Mouse (Mus musculus) embryonic facial prominence, embryonic 15.5 days (tissue): Measurements from ENCODE around the gene Ube4a. TPM values are rescaled to one million over a fixed set of nuclear protein-coding genes. Genes with fewer than 3 reads are reported as not detected.

ENCODE experiments used
- ATAC-seq: fragments of 200-750 bp; cut with Nextera tagmentation; 2 replicates; pipeline ENCODE4 v1.8.0; 2017; ENCODE audit warnings: low read depth, moderate TSS enrichment; ENCODE audit not compliant: insufficient number of reproducible peaks, low FRiP score, low TSS enrichment
- H3K27ac ChIP-seq: fragments of 300-500 bp; sonication (generic); replicated peaks from 2 replicates; pipeline ENCODE4 v1.5.1; 2015; ENCODE audit warnings: mild to moderate bottlenecking, inconsistent platforms
- H3K27me3 ChIP-seq: fragments of 300-500 bp; sonication (generic); 2 replicates; pipeline ENCODE4 v1.6.1; 2015; ENCODE audit warnings: inconsistent platforms
- H3K36me3 ChIP-seq: fragments of 300-500 bp; sonication (generic); 2 replicates; pipeline ENCODE4 v1.6.1; 2015; ENCODE audit warnings: mild to moderate bottlenecking, inconsistent platforms
- H3K4me1 ChIP-seq: fragments of 300-500 bp; sonication (generic); 2 replicates; pipeline ENCODE4 v1.6.1; 2015; ENCODE audit warnings: inconsistent platforms
- H3K4me2 ChIP-seq: fragments of 300-500 bp; sonication (generic); replicated peaks from 2 replicates; pipeline ENCODE4 v1.6.1; 2015; ENCODE audit warnings: mild to moderate bottlenecking, inconsistent platforms
- H3K4me3 ChIP-seq: fragments of 300-500 bp; sonication (generic); replicated peaks from 2 replicates; pipeline ENCODE4 v1.5.1; 2015; ENCODE audit warnings: mild to moderate bottlenecking, inconsistent platforms
- H3K9ac ChIP-seq: fragments of 300-500 bp; sonication (generic); 2 replicates; pipeline ENCODE4 v1.6.1; 2015; ENCODE audit warnings: inconsistent platforms
- H3K9me3 ChIP-seq: fragments of 300-500 bp; sonication (generic); replicated peaks from 2 replicates; pipeline ENCODE4 v1.6.1; 2016; ENCODE audit warnings: inconsistent platforms
- WGBS: fragments of 180-500 bp; shearing (Covaris S2); methylation state at CpG from one replicate; pipeline ENCODE4 v1.1.7; 2015; 5-methylcytosine and 5-hydroxymethylcytosine counted together
- polyA plus RNA-seq: library from polyadenylated mRNA; unstranded; fragments of >200 nt; fragmentation: Nextera tagmentation; extraction: Ambion mirVana; gene quantifications from 2 replicates; pipeline ENCODE4 v1.2.1, GENCODE M21; 2015

Ube4a gene
- polyA plus RNA-seq, 1 experiment from 2014 or later: 23.6 TPM

DNA sequence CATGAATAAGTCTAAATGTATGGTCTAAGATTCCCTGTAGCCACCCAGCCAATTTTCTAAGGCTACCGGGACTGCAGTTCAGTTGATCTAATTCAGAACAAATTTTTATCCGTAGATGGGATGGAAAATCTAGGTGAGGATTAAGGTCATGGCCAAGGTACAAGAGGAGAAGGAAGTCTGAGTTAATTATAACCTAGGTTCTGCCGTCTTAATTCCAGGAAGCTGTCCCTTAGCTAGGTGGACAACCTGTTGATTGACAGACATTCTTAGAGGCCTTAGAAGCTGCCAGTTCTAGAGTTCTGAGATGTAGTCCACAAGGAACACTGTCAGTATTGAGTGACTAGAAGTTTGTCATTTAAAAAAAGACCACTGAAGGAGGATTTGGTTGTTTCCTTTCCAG is 65.7 kb downstream of the Ube4a start:
- WGBS: 58% methylated on average over 3 of the region's 3 CpGs
- H3K27ac ChIP-seq: no peak overlapping the region
- no peak overlapping the region for H3K9ac ChIP-seq
- H3K4me3 ChIP-seq: no peak overlapping the region
- no peak overlapping the region for H3K4me2 ChIP-seq
- H3K27me3 ChIP-seq: no peaks in the 10 kb centered on the region
- no peaks in the 10 kb centered on the region for H3K36me3 ChIP-seq
- ATAC-seq: no peak
- H3K4me1 ChIP-seq: no peaks in the 10 kb centered on the region
- no peaks in the 10 kb centered on the region for H3K9me3 ChIP-seq

- no peaks in the 10 kb centered on the region for H3K9me3 ChIP-seq
- no peaks in the 10 kb centered on the region for H3K36me3 ChIP-seq
- no peak overlapping the region for H3K4me3 ChIP-seq
- WGBS: 55% methylated on average over 4 of the region's 4 CpGs
- no peak for ATAC-seq
- H3K27me3 ChIP-seq: no peaks in the 10 kb centered on the region
- H3K27ac ChIP-seq: no peak overlapping the region
- H3K4me1 ChIP-seq: no peaks in the 10 kb centered on the region
- no peak overlapping the region for H3K9ac ChIP-seq
- H3K4me2 ChIP-seq: no peak overlapping the region
These were observed 68.4 kb downstream of the Ube4a start for GRCm38 (mm10) chr9:44897024-44897423.

GRCm38 (mm10) chr9:44892664-44893063 is 72.7 kb downstream of the Ube4a start:
- Histone ChIP-seq H3K27ac (no peak overlapping the region), H3K9ac (no peak overlapping the region), H3K27me3 (0 out of 2 replicates have a peak, but pooled peaks cover 4% of the 10 kb centered on the region), H3K4me1 (no peaks in the 10 kb centered on the region), H3K4me2 (no peak overlapping the region), H3K9me3 (no peaks in the 10 kb centered on the region), H3K4me3 (no peak overlapping the region), H3K36me3 (no peaks in the 10 kb centered on the region)
- no peak for ATAC-seq
- 51% methylated on average over 3 of the region's 3 CpGs for WGBS

DNA sequence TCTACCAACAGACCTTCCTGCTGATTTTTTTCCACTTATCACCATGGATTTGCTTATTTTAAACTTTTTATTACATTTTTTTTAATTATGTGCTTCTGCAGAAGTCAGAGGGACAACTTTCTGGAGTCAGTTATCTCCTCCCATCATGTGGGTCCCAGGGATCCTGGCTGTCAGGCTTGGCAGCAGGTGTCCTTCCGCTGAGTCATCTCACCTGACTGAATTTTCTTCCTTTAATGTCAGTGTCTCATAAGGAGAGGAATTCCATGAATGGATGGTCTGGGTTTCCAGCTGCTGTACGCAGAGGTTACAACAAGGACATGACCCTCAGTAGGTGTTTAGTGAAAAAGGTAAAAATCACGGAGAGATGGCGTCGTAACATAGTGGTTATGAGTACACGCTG is 74.2 kb downstream of the Ube4a start:
- Histone ChIP-seq H3K27ac (no peak overlapping the region), H3K4me3 (no peak overlapping the region), H3K9me3 (no peaks in the 10 kb centered on the region), H3K27me3 (0 out of 2 replicates have a peak, but pooled peaks cover 4% of the 10 kb centered on the region), H3K4me2 (no peak overlapping the region), H3K4me1 (no peaks in the 10 kb centered on the region), H3K9ac (no peak overlapping the region), H3K36me3 (no peaks in the 10 kb centered on the region)
- no peak for ATAC-seq
- 81% methylated on average over 6 of the region's 6 CpGs for WGBS

DNA sequence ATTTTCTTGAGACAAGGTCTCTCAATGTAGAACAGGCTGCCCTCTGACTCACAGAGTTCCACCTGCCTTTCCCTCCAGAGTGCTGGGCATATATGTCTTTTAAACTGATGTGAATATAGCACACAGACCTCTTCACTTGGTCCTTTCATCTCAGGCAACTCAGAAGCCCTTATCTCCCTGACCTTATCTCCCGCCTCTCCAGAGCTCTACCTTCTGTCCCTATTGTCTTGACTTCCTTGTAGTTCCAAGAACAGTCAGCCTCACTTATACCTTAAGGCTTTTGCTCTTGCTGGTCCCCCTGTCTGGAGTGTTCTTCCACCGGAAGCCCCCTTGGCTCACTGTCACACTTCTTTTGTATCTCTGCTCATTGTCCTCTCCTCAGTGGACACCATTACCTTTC is 75.3 kb downstream of the Ube4a start:
- Histone ChIP-seq H3K4me2 (no peak overlapping the region), H3K27ac (no peak overlapping the region), H3K9me3 (no peaks in the 10 kb centered on the region), H3K4me1 (no peaks in the 10 kb centered on the region), H3K9ac (no peak overlapping the region), H3K36me3 (no peaks in the 10 kb centered on the region), H3K4me3 (no peak overlapping the region), H3K27me3 (0 out of 2 replicates have a peak, but pooled peaks cover 4% of the 10 kb centered on the region)
- no peak for ATAC-seq
- 74% methylated on average over 2 of the region's 2 CpGs for WGBS

- Histone ChIP-seq H3K9me3 (no peaks in the 10 kb centered on the region), H3K4me1 (0 out of 2 replicates have a peak, but pooled peaks cover 3% of the 10 kb centered on the region), H3K9ac (no peak overlapping the region), H3K4me3 (no peak overlapping the region), H3K27me3 (0 out of 2 replicates have a peak, but pooled peaks cover 4% of the 10 kb centered on the region), H3K27ac (no peak overlapping the region), H3K4me2 (no peak overlapping the region), H3K36me3 (no peaks in the 10 kb centered on the region)
- 81% methylated on average over 7 of the region's 7 CpGs for WGBS
- ATAC-seq: no peak
These were observed 77.2 kb downstream of the Ube4a start for GRCm38 (mm10) chr9:44888114-44888624.

DNA sequence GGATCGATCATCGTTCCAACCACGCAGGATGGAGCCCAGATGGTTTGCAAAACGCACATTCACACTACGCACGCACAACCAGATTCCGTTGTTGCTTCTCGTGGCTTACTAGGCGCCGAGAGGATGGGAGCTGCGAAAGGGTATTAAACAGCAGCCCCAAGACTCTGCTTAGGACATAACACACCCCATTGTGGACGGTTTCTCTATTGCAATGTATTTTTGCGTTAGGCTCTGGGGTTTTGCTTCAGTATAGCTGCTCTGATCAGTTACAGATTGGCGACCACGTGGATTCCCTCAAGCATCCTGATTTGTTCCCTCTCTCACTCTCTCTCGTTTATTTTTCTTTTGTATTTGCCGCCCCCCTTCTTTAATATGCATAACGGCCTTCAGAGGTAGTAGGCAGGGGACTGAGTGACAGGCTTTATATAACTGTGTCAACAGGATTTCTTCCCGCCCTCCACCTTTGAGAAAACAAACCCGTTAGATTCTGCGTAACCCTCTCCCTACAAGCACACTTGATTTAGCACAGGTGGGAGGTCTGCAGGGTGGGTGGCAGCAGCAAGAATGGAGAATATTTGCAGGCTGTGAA is 82.3 kb downstream of the Ube4a start:
- no peak for ATAC-seq

GRCm38 (mm10) chr9:44882436-44882980 is 82.9 kb downstream of the Ube4a start:
- Histone ChIP-seq H3K9ac (peak overlapping the region; percentile 62), H3K27me3 (no peaks in the 10 kb centered on the region), H3K36me3 (no peaks in the 10 kb centered on the region), H3K4me2 (peak overlapping the region; percentile 98), H3K27ac (peak overlapping the region; percentile 99), H3K9me3 (no peaks in the 10 kb centered on the region), H3K4me3 (peak overlapping the region; percentile 98), H3K4me1 (peaks cover 36% of the 10 kb centered on the region)
- under 1% methylated on average over 26 of the region's 27 CpGs for WGBS
- peak; percentile 25 for ATAC-seq

More for the DNA sequence above, 82.3 kb downstream of the Ube4a start:
- Histone ChIP-seq H3K27me3 (no peaks in the 10 kb centered on the region), H3K36me3 (no peaks in the 10 kb centered on the region), H3K9me3 (no peaks in the 10 kb centered on the region), H3K4me1 (peaks cover 30% of the 10 kb centered on the region), H3K9ac (no peak overlapping the region), H3K27ac (peak overlapping the region; percentile 99), H3K4me3 (peak overlapping the region; percentile 98), H3K4me2 (peak overlapping the region; percentile 98)
- under 1% methylated on average over 21 of the region's 21 CpGs for WGBS

- WGBS: under 1% methylated on average over 29 of the region's 29 CpGs
- H3K4me2 ChIP-seq: peak overlapping the region; percentile 98
These were observed 83.4 kb downstream of the Ube4a start for GRCm38 (mm10) chr9:44881941-44882435.

GRCm38 (mm10) chr9:44881221-44881871 is 84.1 kb downstream of the Ube4a start, which contains the start of gene Kmt2a:
TSS of gene Kmt2a (minus strand) at chr9:44881296.
- Histone ChIP-seq H3K27me3 (no peaks in the 10 kb centered on the region), H3K4me1 (peaks cover 46% of the 10 kb centered on the region), H3K4me2 (peak within 1 kb of the TSS; percentile 98), H3K27ac (peak within 1 kb of the TSS; percentile 99), H3K9ac (peak within 1 kb of the TSS; percentile 83), H3K4me3 (peak within 1 kb of the TSS; percentile 98), H3K36me3 (no peaks in the 10 kb centered on the region), H3K9me3 (no peaks in the 10 kb centered on the region)
- peak; percentile 91 for ATAC-seq
- WGBS: under 1% methylated on average over 53 of the region's 71 CpGs

More at GRCm38 (mm10) chr9:44881941-44882435, 83.4 kb downstream of the Ube4a start:
- H3K4me3 ChIP-seq: peak overlapping the region; percentile 98
- H3K9ac ChIP-seq: peak overlapping the region; percentile 62
- peak overlapping the region; percentile 99 for H3K27ac ChIP-seq
- H3K36me3 ChIP-seq: no peaks in the 10 kb centered on the region
- H3K4me1 ChIP-seq: peaks cover 41% of the 10 kb centered on the region
- no peaks in the 10 kb centered on the region for H3K9me3 ChIP-seq
- no peaks in the 10 kb centered on the region for H3K27me3 ChIP-seq
- ATAC-seq: peak; percentile 56
